Mouse (Mus musculus) ES-E14 (cell line): Measurements from ENCODE around the gene Cuedc1. TPM values are rescaled to one million over a fixed set of nuclear protein-coding genes. Genes with fewer than 3 reads are reported as not detected.

Experiments used
- DNase-seq: peaks from one replicate; pipeline ENCODE4 v3.0.0-alpha.2; 2013; ENCODE audit warnings: low read depth, low spot score
- H3K27ac ChIP-seq: 2 replicates; pipeline ENCODE4 v1.5.1; 2012; ENCODE audit warnings: low read depth, mild to moderate bottlenecking, low read length, moderate library complexity, mixed read lengths; ENCODE audit not compliant: poor library complexity, insufficient read depth, severe bottlenecking
- H3K36me3 ChIP-seq: 2 replicates; pipeline ENCODE4 v1.6.1; 2012; ENCODE audit warnings: mild to moderate bottlenecking, low read length, moderate library complexity, mixed read lengths; ENCODE audit not compliant: control insufficient read depth, poor library complexity, insufficient read depth, severe bottlenecking
- H3K4me1 ChIP-seq, 2 experiments: fragments of 150-350 bp in 1 of 2; sonication (generic) in 1 of 2; 2 replicates each; pipeline ENCODE4 v1.6.1; 2012; ENCODE audit warnings: low read length in 2 of 2, mild to moderate bottlenecking in 1 of 2, mixed read lengths in 1 of 2; ENCODE audit not compliant: control insufficient read depth in 2 of 2, insufficient read depth in 2 of 2, poor library complexity in 1 of 2
- H3K4me3 ChIP-seq, 2 experiments: fragments of 150-350 bp in 1 of 2; sonication (generic) in 1 of 2; 2 replicates each; pipeline ENCODE4 v1.5.1; 2012; ENCODE audit warnings: low read length in 2 of 2, low read depth in 1 of 2, mild to moderate bottlenecking in 1 of 2, mixed read lengths in 1 of 2; ENCODE audit not compliant: insufficient read depth in 1 of 2, poor library complexity in 1 of 2, severe bottlenecking in 1 of 2
- H3K9ac ChIP-seq: 2 replicates; pipeline ENCODE4 v1.6.1; 2012; ENCODE audit warnings: low read depth, mild to moderate bottlenecking, low read length, mixed read lengths; ENCODE audit not compliant: poor library complexity, insufficient read depth, severe bottlenecking
- H3K9me3 ChIP-seq: fragments of 150-350 bp; sonication (generic); 2 replicates; pipeline ENCODE4 v1.6.1; 2012; ENCODE audit warnings: low read depth, mild to moderate bottlenecking, low read length; ENCODE audit not compliant: control insufficient read depth, insufficient read depth
- CHD2 ChIP-seq: IDR thresholded peaks from 2 replicates; pipeline ENCODE4 v1.6.1; 2014; ENCODE audit warnings: mild to moderate bottlenecking, low read depth, low read length, inconsistent platforms
- HCFC1 ChIP-seq: IDR thresholded peaks from 2 replicates; pipeline ENCODE4 v1.6.1; 2012; ENCODE audit warnings: low read length, inconsistent platforms, borderline replicate concordance; ENCODE audit not compliant: insufficient read depth
- MAFK ChIP-seq: IDR thresholded peaks from 2 replicates; pipeline ENCODE4 v1.6.1; 2014; ENCODE audit warnings: mild to moderate bottlenecking, low read depth, low read length, inconsistent platforms; ENCODE audit not compliant: insufficient read depth
- ZC3H11A ChIP-seq: IDR thresholded peaks from 2 replicates; pipeline ENCODE4 v1.6.1; 2012; ENCODE audit warnings: low read depth, mild to moderate bottlenecking, inconsistent platforms, low read length, borderline replicate concordance
- ZNF384 ChIP-seq: IDR thresholded peaks from 2 replicates; pipeline ENCODE4 v1.6.1; 2012; ENCODE audit warnings: low read depth, low read length, inconsistent platforms
- in situ Hi-C, 2 experiments: fragments of 600-800 bp; cut with MboI; formaldehyde crosslinking; loops; one replicate each; pipeline ENCODE4 v1.15.1; 2025; ENCODE audit warnings: low sequenced_read_pairs in 2 of 2, inconsistent platforms in 1 of 2; ENCODE audit not compliant: unreplicated experiment in 2 of 2
- total RNA-seq: library from RNA; depleted of rRNA; stranded (reverse); fragments of 300-350 nt; gene quantifications from 2 replicates; pipeline ENCODE4 v1.2.3, GENCODE M21; 2012

The Cuedc1 gene
- total RNA-seq, 1 experiment, result 8.7 TPM

DNA sequence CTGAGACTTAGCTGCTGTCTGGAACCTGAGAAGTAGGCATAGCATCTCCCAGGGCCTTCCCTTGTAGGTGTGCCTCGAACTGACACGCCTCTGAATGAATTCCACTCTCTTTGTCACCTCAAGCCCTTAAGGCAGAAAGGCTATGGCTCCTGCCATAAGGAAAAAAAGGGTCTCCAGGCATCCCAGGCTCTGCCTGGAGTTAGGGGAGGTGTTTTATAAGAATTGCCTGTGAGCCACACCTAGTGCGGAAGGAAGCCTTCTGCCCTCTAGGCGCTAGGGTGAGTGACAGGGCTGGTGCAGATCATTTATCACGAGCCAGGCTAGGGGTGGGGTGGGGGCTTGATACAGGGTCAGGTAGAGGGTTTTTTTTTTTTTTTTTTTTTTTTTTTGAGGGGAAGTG, 25.2 kb downstream of the Cuedc1 start:
- peaks cover 8 to 38% of the 10 kb centered on the region in 2 experiments for H3K4me1 ChIP-seq
- peak; percentile 62 for DNase-seq
- in situ Hi-C loops, result no loop called here
- peak overlapping the region; percentile 72; the same call in 1 of the 2 replicates for H3K27ac ChIP-seq
- TF ChIP-seq CHD2, result no peak
- 0 out of 2 replicates have a peak, but pooled peaks have one; percentile 30 for TF ChIP-seq ZNF384
- H3K36me3 ChIP-seq, result no peaks in the 10 kb centered on the region
- H3K9ac ChIP-seq, result no peak overlapping the region
- H3K9me3 ChIP-seq, result no peaks in the 10 kb centered on the region
- no peak overlapping the region for H3K4me3 ChIP-seq

DNA sequence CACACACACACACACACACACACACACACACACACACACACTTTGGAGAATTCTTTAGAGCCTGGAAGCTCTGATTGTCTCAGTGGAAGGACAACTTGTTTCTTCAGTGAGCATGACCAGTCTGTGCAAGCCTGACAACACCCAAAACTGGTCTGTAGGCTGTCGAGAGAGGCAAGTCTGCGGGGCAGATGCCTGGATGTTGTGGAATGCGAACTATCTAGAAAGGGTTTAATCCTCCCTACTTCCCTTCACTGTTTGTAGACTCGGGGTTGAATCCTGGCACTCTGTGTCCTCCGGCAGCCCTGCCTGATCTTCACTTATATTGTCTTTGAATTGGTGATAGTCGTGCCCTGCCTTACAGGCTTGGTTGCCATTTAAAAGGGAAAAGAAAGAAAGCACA, 25.9 kb downstream of the Cuedc1 start:
- no peak for DNase-seq
- Histone ChIP-seq H3K9ac (peak overlapping the region; percentile 20; the same call in 1 of the 2 replicates), H3K4me1 (peaks cover 6 to 35% of the 10 kb centered on the region in 2 experiments)

DNA sequence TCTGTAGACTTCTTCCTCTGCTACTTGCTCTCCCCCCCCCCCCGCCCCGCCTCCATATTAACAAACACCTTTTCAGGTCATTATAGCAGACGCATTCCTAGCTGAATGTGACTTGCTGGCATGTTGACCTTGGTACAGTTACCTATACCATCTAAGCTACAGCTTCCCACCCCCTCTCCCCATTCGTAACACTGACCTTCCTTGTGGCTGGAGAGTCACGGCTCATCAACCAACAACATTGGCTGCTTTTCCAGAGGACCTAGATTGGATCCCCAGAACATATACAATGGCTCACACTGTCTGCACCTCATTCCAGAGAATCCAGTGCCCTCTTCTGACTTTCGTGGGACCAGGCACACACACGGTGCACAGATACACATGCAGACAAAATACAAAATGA, 27.6 kb downstream of the Cuedc1 start:
- in situ Hi-C loops, result no loop called here
- no peak for DNase-seq
- Histone ChIP-seq H3K9me3 (no peaks in the 10 kb centered on the region), H3K9ac (no peak overlapping the region), H3K4me1 (peaks cover 6 to 34% of the 10 kb centered on the region in 2 experiments), H3K4me3 (no peak overlapping the region), H3K27ac (no peak overlapping the region), H3K36me3 (no peaks in the 10 kb centered on the region)
- TF ChIP-seq CHD2 (no peak), HCFC1 (no peak), ZNF384 (no peak), MAFK (no peak), ZC3H11A (no peak)

More for the DNA sequence above, 25.9 kb downstream of the Cuedc1 start:
- in situ Hi-C loops, result no loop called here
- no peaks in the 10 kb centered on the region for H3K9me3 ChIP-seq
- no peaks in the 10 kb centered on the region for H3K36me3 ChIP-seq
- peak overlapping the region; percentile 72; the same call in 1 of the 2 replicates for H3K27ac ChIP-seq
- H3K4me3 ChIP-seq, result no peak overlapping the region
- TF ChIP-seq CHD2, result no peak
- TF ChIP-seq ZNF384, result no peak
- TF ChIP-seq ZC3H11A, result no peak
- TF ChIP-seq MAFK, result no peak
- no peak for TF ChIP-seq HCFC1

DNA sequence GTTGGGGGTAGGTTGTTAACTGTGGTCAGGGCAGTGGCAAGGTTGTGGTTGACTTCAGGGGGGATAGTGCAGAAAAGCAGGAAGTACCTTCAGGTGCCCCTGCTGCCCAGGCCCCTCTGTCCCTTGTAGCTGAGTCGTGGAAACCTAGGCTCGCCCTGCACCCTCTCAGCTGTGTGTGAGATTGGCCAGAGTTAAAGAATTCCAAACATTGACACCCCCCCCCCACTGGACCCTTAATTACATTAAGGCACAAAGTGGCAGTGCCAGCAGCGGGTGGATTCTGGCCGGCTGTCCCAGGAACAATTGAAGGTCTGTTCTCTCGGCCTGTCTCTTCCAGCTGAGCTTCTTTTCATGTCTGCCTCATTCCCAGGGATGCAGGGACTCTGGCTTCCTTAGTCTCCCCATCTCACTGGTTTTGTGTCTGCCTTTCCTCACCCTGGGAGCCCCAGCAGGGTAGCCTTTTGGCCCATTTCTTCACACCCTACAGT, 28.5 kb downstream of the Cuedc1 start:
- Histone ChIP-seq H3K4me3 (no peak overlapping the region), H3K27ac (no peak overlapping the region), H3K4me1 (peaks cover 6 to 36% of the 10 kb centered on the region in 2 experiments), H3K9ac (no peak overlapping the region), H3K9me3 (no peaks in the 10 kb centered on the region), H3K36me3 (no peaks in the 10 kb centered on the region)
- no peak for DNase-seq
- TF ChIP-seq HCFC1, result no peak
- no peak for TF ChIP-seq CHD2
- TF ChIP-seq MAFK, result no peak
- no peak for TF ChIP-seq ZC3H11A
- no peak for TF ChIP-seq ZNF384
- in situ Hi-C loops, result no loop called here

DNA sequence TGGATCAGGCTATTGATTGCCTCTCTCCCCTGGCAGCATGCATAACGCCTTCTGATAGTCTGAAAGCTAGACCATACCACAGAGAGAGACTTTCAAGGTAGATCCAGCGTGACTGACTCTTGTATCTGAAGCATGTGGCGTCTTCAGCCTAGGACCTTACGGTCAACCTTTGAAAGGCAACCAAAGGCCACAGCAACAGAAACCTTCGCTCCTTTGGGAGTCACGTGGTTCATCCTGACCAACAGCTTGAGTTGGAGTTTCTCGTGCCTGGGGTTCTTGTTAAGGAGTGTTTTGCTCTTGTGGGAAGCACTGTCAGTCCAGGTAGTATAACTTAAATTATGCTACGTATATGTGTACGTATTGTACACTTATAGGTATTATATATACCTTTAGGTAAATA, 30.6 kb downstream of the Cuedc1 start:
- in situ Hi-C loops, result no loop called here
- Histone ChIP-seq H3K9me3 (no peaks in the 10 kb centered on the region), H3K9ac (no peak overlapping the region), H3K4me1 (peaks cover 5 to 34% of the 10 kb centered on the region in 2 experiments), H3K36me3 (no peaks in the 10 kb centered on the region), H3K4me3 (no peak overlapping the region), H3K27ac (no peak overlapping the region)
- DNase-seq, result no peak
- TF ChIP-seq MAFK, result no peak
- TF ChIP-seq CHD2, result no peak
- TF ChIP-seq ZC3H11A, result no peak
- TF ChIP-seq HCFC1, result no peak
- TF ChIP-seq ZNF384, result no peak
